Mouse (Mus musculus): Measurements from ENCODE around the gene Ccer2. TPM values are rescaled to one million over a fixed set of nuclear protein-coding genes. Genes with fewer than 3 reads are reported as not detected.

Gene Ccer2
- polyA plus RNA-seq, 1 experiment from 2014 or later: 1.1 TPM

GRCm38 (mm10) chr7:28802846-28803588 lies 47.0 kb downstream of the Ccer2 start:
- no peaks in the 10 kb centered on the region for H3K9me3 ChIP-seq (ENCODE audit: control insufficient read depth, low read length)
- H3K27ac ChIP-seq (ENCODE audit: low read depth, low read length): peak overlapping the region; percentile 57
- peaks cover 11% of the 10 kb centered on the region for H3K4me1 ChIP-seq (ENCODE audit: control insufficient read depth, insufficient read depth, low read depth, low read length)
- WGBS: 4% methylated on average over 10 of the region's 10 CpGs
- H3K27me3 ChIP-seq (replicated peaks; ENCODE audit: control insufficient read depth, insufficient read depth, low read length): no peaks in the 10 kb centered on the region
- H3K9ac ChIP-seq (ENCODE audit: low read depth, low read length): no peak overlapping the region
- H3K36me3 ChIP-seq (ENCODE audit: control insufficient read depth, insufficient read depth, low read length): no peaks in the 10 kb centered on the region
- ATAC-seq: no peak
- H3K4me3 ChIP-seq (ENCODE audit: low read length): no peak overlapping the region
- H3K4me2 ChIP-seq (ENCODE audit: low read length): no peak overlapping the region

GRCm38 (mm10) chr7:28803756-28804155 lies 47.8 kb downstream of the Ccer2 start:
- H3K9ac ChIP-seq (ENCODE audit: low read depth, low read length): no peak overlapping the region
- ATAC-seq: no peak
- H3K9me3 ChIP-seq (ENCODE audit: control insufficient read depth, low read length): no peaks in the 10 kb centered on the region
- H3K4me2 ChIP-seq (ENCODE audit: low read length): no peak overlapping the region
- H3K27ac ChIP-seq (ENCODE audit: low read depth, low read length): no peak overlapping the region
- 58% methylated on average over 4 of the region's 4 CpGs for WGBS
- no peak overlapping the region for H3K4me3 ChIP-seq (ENCODE audit: low read length)
- no peaks in the 10 kb centered on the region for H3K36me3 ChIP-seq (ENCODE audit: control insufficient read depth, insufficient read depth, low read length)
- peaks cover 15% of the 10 kb centered on the region for H3K4me1 ChIP-seq (ENCODE audit: control insufficient read depth, insufficient read depth, low read depth, low read length)
- H3K27me3 ChIP-seq (replicated peaks; ENCODE audit: control insufficient read depth, insufficient read depth, low read length): no peaks in the 10 kb centered on the region

GRCm38 (mm10) chr7:28806869-28807268 lies 50.9 kb downstream of the Ccer2 start:
- Histone ChIP-seq H3K9ac (ENCODE audit: low read depth, low read length) (no peak overlapping the region), H3K4me3 (ENCODE audit: low read length) (no peak overlapping the region), H3K36me3 (ENCODE audit: control insufficient read depth, insufficient read depth, low read length) (no peaks in the 10 kb centered on the region), H3K4me2 (ENCODE audit: low read length) (no peak overlapping the region), H3K4me1 (ENCODE audit: control insufficient read depth, insufficient read depth, low read depth, low read length) (peaks cover 16% of the 10 kb centered on the region), H3K27me3 (replicated peaks; ENCODE audit: control insufficient read depth, insufficient read depth, low read length) (no peaks in the 10 kb centered on the region), H3K27ac (ENCODE audit: low read depth, low read length) (no peak overlapping the region), H3K9me3 (ENCODE audit: control insufficient read depth, low read length) (no peaks in the 10 kb centered on the region)
- ATAC-seq: no peak
- whole genome bisulfite sequencing: 66% methylated on average over 4 of the region's 4 CpGs

GRCm38 (mm10) chr7:28807641-28808220 lies 51.8 kb downstream of the Ccer2 start:
- H3K27ac ChIP-seq (ENCODE audit: low read depth, low read length): peak overlapping the region; percentile 100
- peaks cover 21% of the 10 kb centered on the region for H3K4me1 ChIP-seq (ENCODE audit: control insufficient read depth, insufficient read depth, low read depth, low read length)
- no peaks in the 10 kb centered on the region for H3K36me3 ChIP-seq (ENCODE audit: control insufficient read depth, insufficient read depth, low read length)
- no peak for ATAC-seq
- no peaks in the 10 kb centered on the region for H3K27me3 ChIP-seq (replicated peaks; ENCODE audit: control insufficient read depth, insufficient read depth, low read length)
- WGBS: 34% methylated on average over 8 of the region's 8 CpGs
- no peaks in the 10 kb centered on the region for H3K9me3 ChIP-seq (ENCODE audit: control insufficient read depth, low read length)
- peak overlapping the region; percentile 88 for H3K4me3 ChIP-seq (ENCODE audit: low read length)
- peak overlapping the region; percentile 99 for H3K4me2 ChIP-seq (ENCODE audit: low read length)
- H3K9ac ChIP-seq (ENCODE audit: low read depth, low read length): peak overlapping the region; percentile 97

- Histone ChIP-seq H3K4me2 (ENCODE audit: low read length) (peak within 1 kb of the TSS; percentile 99), H3K27ac (ENCODE audit: low read depth, low read length) (peak within 1 kb of the TSS; percentile 100), H3K27me3 (replicated peaks; ENCODE audit: control insufficient read depth, insufficient read depth, low read length) (no peaks in the 10 kb centered on the region), H3K4me1 (ENCODE audit: control insufficient read depth, insufficient read depth, low read depth, low read length) (peaks cover 22% of the 10 kb centered on the region), H3K36me3 (ENCODE audit: control insufficient read depth, insufficient read depth, low read length) (peaks cover 4% of the 10 kb centered on the region), H3K4me3 (ENCODE audit: low read length) (peak within 1 kb of the TSS; percentile 88), H3K9ac (ENCODE audit: low read depth, low read length) (peak within 1 kb of the TSS; percentile 97), H3K9me3 (ENCODE audit: control insufficient read depth, low read length) (no peaks in the 10 kb centered on the region)
- WGBS: 4% methylated on average over 34 of the region's 35 CpGs
- ATAC-seq: peak; percentile 16; the same call in 1 of the 2 replicates
These were observed 52.4 kb downstream of the Ccer2 start, which contains the start of gene Hnrnpl for GRCm38 (mm10) chr7:28808221-28808941. Gene Hnrnpl (plus strand): TSS chr7:28808541.

Other genes with a start within 250 kb of the Ccer2 start
- not detected in 2 replicates for gene Ifnl2, start 245.7 kb upstream of the Ccer2 start, polyA plus RNA-seq (2015; fragmentation: Nextera tagmentation; extraction: Ambion mirVana)
- gene Ifnl3, start 233.3 kb upstream of the Ccer2 start, polyA plus RNA-seq (2015; fragmentation: Nextera tagmentation; extraction: Ambion mirVana): not detected in 2 replicates
- gene Sycn, start 215.3 kb upstream of the Ccer2 start, polyA plus RNA-seq (2015; fragmentation: Nextera tagmentation; extraction: Ambion mirVana): not detected in 2 replicates
- 0.14 TPM in 1 of 2 replicates, not detected in the other for gene Nccrp1, start 208.9 kb upstream of the Ccer2 start, polyA plus RNA-seq (2015; fragmentation: Nextera tagmentation; extraction: Ambion mirVana)
- gene Samd4b, start 158.0 kb upstream of the Ccer2 start, polyA plus RNA-seq (2015; fragmentation: Nextera tagmentation; extraction: Ambion mirVana): 11.1 and 23.4 TPM in 2 replicates
- 18.2 and 21.5 TPM in 2 replicates for gene Pak4, start 158.0 kb upstream of the Ccer2 start, polyA plus RNA-seq (2015; fragmentation: Nextera tagmentation; extraction: Ambion mirVana)
- 0.31 and 0.34 TPM in 2 replicates for gene Acp7, start 124.8 kb upstream of the Ccer2 start, polyA plus RNA-seq (2015; fragmentation: Nextera tagmentation; extraction: Ambion mirVana)
- gene Fbxo27, start 63.3 kb upstream of the Ccer2 start, polyA plus RNA-seq (2015; fragmentation: Nextera tagmentation; extraction: Ambion mirVana): 12.9 and 16.6 TPM in 2 replicates
- gene Fbxo17, start 39.4 kb upstream of the Ccer2 start, polyA plus RNA-seq (2015; fragmentation: Nextera tagmentation; extraction: Ambion mirVana): 4.7 and 5.4 TPM in 2 replicates
- 107 and 113 TPM in 2 replicates for gene Mrps12, start 14.4 kb upstream of the Ccer2 start, polyA plus RNA-seq (2015; fragmentation: Nextera tagmentation; extraction: Ambion mirVana)
- gene Sars2, start 14.2 kb upstream of the Ccer2 start, polyA plus RNA-seq (2015; fragmentation: Nextera tagmentation; extraction: Ambion mirVana): 18.7 and 20.8 TPM in 2 replicates
- gene Sirt2, start 10.6 kb downstream of the Ccer2 start, polyA plus RNA-seq (2015; fragmentation: Nextera tagmentation; extraction: Ambion mirVana): 128 and 130 TPM in 2 replicates
- 70.2 and 72.2 TPM in 2 replicates for gene Nfkbib, start 11.3 kb downstream of the Ccer2 start, polyA plus RNA-seq (2015; fragmentation: Nextera tagmentation; extraction: Ambion mirVana)
- gene Rinl, start 32.8 kb downstream of the Ccer2 start, polyA plus RNA-seq (2015; fragmentation: Nextera tagmentation; extraction: Ambion mirVana): 2.8 and 2.9 TPM in 2 replicates
- gene Hnrnpl, start 52.4 kb downstream of the Ccer2 start, polyA plus RNA-seq (2015; fragmentation: Nextera tagmentation; extraction: Ambion mirVana): 117 and 127 TPM in 2 replicates
- gene Ech1, start 69.0 kb downstream of the Ccer2 start, polyA plus RNA-seq (2015; fragmentation: Nextera tagmentation; extraction: Ambion mirVana): 115 and 117 TPM in 2 replicates
- 5.3 and 6.1 TPM in 2 replicates for gene Lgals4, start 77.7 kb downstream of the Ccer2 start, polyA plus RNA-seq (2015; fragmentation: Nextera tagmentation; extraction: Ambion mirVana)
- 4.9 and 5.3 TPM in 2 replicates for gene Lgals7, start 107.7 kb downstream of the Ccer2 start, polyA plus RNA-seq (2015; fragmentation: Nextera tagmentation; extraction: Ambion mirVana)
- gene Capn12, start 125.2 kb downstream of the Ccer2 start, polyA plus RNA-seq (2015; fragmentation: Nextera tagmentation; extraction: Ambion mirVana): 0.54 and 0.70 TPM in 2 replicates
- 146 and 172 TPM in 2 replicates for gene Actn4, start 206.2 kb downstream of the Ccer2 start, polyA plus RNA-seq (2015; fragmentation: Nextera tagmentation; extraction: Ambion mirVana)
- 282 and 295 TPM in 2 replicates for gene Eif3k, start 225.7 kb downstream of the Ccer2 start, polyA plus RNA-seq (2015; fragmentation: Nextera tagmentation; extraction: Ambion mirVana)
- 10.7 and 13.8 TPM in 2 replicates for gene Map4k1, start 225.9 kb downstream of the Ccer2 start, polyA plus RNA-seq (2015; fragmentation: Nextera tagmentation; extraction: Ambion mirVana)

Data from hindbrain, embryonic 16.5 days (tissue).